Mouse (Mus musculus) hindbrain, embryonic 16.5 days (tissue): ENCODE measurements around the gene Hvcn1. TPM values are rescaled to one million over a fixed set of nuclear protein-coding genes. Genes with fewer than 3 reads are reported as not detected.

Experiments used
- ATAC-seq: fragments of 200-750 bp; cut with Nextera tagmentation; 2 replicates; pipeline ENCODE4 v1.8.0; 2017; ENCODE audit warnings: moderate TSS enrichment, moderate library complexity
- H3K27ac ChIP-seq: fragments of 300-500 bp; sonication (generic); 2 replicates; pipeline ENCODE4 v1.5.1; 2014; ENCODE audit warnings: low read depth, mild to moderate bottlenecking, control low read depth, low read length, moderate library complexity
- H3K27me3 ChIP-seq: fragments of 300-500 bp; sonication (generic); replicated peaks from 2 replicates; pipeline ENCODE4 v1.6.1; 2014; ENCODE audit warnings: low read length; ENCODE audit not compliant: control insufficient read depth, insufficient read depth
- H3K36me3 ChIP-seq: fragments of 300-500 bp; sonication (generic); 2 replicates; pipeline ENCODE4 v1.6.1; 2014; ENCODE audit warnings: mild to moderate bottlenecking, low read length, moderate library complexity, mixed read lengths; ENCODE audit not compliant: control insufficient read depth, insufficient read depth
- H3K4me1 ChIP-seq: fragments of 300-500 bp; sonication (generic); 2 replicates; pipeline ENCODE4 v1.6.1; 2014; ENCODE audit warnings: low read depth, low read length; ENCODE audit not compliant: control insufficient read depth, insufficient read depth
- H3K4me2 ChIP-seq: fragments of 300-500 bp; sonication (generic); 2 replicates; pipeline ENCODE4 v1.6.1; 2014; ENCODE audit warnings: mild to moderate bottlenecking, low read length, control low read depth, moderate library complexity
- H3K4me3 ChIP-seq: fragments of 300-500 bp; sonication (generic); 2 replicates; pipeline ENCODE4 v1.5.1; 2014; ENCODE audit warnings: mild to moderate bottlenecking, low read length, control low read depth, moderate library complexity
- H3K9ac ChIP-seq: fragments of 300-500 bp; sonication (generic); 2 replicates; pipeline ENCODE4 v1.6.1; 2014; ENCODE audit warnings: low read depth, mild to moderate bottlenecking, control low read depth, low read length, moderate library complexity
- H3K9me3 ChIP-seq: fragments of 300-500 bp; sonication (generic); 2 replicates; pipeline ENCODE4 v1.6.1; 2014; ENCODE audit warnings: mild to moderate bottlenecking, low read length, moderate library complexity; ENCODE audit not compliant: control insufficient read depth
- WGBS: fragments of 180-500 bp; shearing (Covaris S2); extraction: QIAGEN DNeasy Blood & Tissue Kit; methylation state at CpG from one replicate; pipeline ENCODE4 v1.1.7; 2014; 5-methylcytosine and 5-hydroxymethylcytosine counted together
- polyA plus RNA-seq: library from polyadenylated mRNA; unstranded; fragments of >200 nt; fragmentation: Nextera tagmentation; extraction: Ambion mirVana; gene quantifications from 2 replicates; pipeline ENCODE4 v1.2.1, GENCODE M21; 2015

Hvcn1 gene
- polyA plus RNA-seq: 1.1 and 1.5 TPM in 2 replicates

GRCm38 (mm10) chr5:122206475-122206874 is at the start of gene Hvcn1:
Gene Hvcn1 (plus strand): TSS chr5:122206804.
- Histone ChIP-seq H3K27me3 (no peaks in the 10 kb centered on the region), H3K4me2 (no peak within 1 kb of the TSS), H3K4me3 (no peak within 1 kb of the TSS), H3K9ac (no peak within 1 kb of the TSS), H3K36me3 (no peaks in the 10 kb centered on the region), H3K9me3 (no peaks in the 10 kb centered on the region), H3K4me1 (no peaks in the 10 kb centered on the region; the same call in 1 of the 2 replicates), H3K27ac (no peak within 1 kb of the TSS)
- WGBS: 87% methylated on average over 4 of the region's 4 CpGs
- no peak for ATAC-seq

DNA sequence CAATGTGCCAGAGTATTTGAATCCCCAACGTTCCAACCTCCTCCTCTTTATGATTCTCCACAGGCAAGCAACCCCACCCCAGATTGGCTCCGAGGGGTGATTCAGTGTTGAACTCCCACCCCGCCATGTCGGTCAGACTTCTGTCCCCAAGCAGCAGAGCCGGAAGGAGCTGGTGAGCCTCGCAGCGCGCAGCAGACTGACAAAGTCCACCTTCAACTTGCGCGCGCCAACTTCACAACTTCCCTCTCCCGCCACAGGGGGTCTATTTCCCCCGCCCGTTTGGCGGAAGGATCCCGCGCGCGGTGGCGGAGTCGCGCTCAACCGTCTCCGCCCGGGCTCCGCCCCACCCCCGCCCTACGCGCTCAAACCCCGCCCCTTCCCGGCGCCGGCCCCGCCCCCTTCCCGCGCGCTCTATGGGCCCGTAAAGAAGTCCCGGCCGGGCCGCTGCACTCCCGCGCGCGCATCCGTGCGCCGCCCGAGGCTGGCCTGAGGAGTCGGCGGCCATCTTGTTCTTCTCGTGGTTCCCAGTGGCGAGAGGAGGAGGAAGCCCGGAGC is 48.7 kb upstream of the Hvcn1 start, which contains the start of gene Ppp1cc:
Gene Ppp1cc, plus strand, starts transcription at position 452 of the 555 bp plus-strand sequence.
- Histone ChIP-seq H3K4me1 (peaks cover 44% of the 10 kb centered on the region), H3K4me3 (peak within 1 kb of the TSS; percentile 64), H3K36me3 (no peaks in the 10 kb centered on the region), H3K9me3 (no peaks in the 10 kb centered on the region), H3K4me2 (peak within 1 kb of the TSS; percentile 82), H3K27me3 (no peaks in the 10 kb centered on the region), H3K27ac (peak within 1 kb of the TSS; percentile 86), H3K9ac (peak within 1 kb of the TSS; percentile 94)
- under 1% methylated on average over 48 of the region's 54 CpGs for WGBS
- peak; percentile 94 for ATAC-seq

DNA sequence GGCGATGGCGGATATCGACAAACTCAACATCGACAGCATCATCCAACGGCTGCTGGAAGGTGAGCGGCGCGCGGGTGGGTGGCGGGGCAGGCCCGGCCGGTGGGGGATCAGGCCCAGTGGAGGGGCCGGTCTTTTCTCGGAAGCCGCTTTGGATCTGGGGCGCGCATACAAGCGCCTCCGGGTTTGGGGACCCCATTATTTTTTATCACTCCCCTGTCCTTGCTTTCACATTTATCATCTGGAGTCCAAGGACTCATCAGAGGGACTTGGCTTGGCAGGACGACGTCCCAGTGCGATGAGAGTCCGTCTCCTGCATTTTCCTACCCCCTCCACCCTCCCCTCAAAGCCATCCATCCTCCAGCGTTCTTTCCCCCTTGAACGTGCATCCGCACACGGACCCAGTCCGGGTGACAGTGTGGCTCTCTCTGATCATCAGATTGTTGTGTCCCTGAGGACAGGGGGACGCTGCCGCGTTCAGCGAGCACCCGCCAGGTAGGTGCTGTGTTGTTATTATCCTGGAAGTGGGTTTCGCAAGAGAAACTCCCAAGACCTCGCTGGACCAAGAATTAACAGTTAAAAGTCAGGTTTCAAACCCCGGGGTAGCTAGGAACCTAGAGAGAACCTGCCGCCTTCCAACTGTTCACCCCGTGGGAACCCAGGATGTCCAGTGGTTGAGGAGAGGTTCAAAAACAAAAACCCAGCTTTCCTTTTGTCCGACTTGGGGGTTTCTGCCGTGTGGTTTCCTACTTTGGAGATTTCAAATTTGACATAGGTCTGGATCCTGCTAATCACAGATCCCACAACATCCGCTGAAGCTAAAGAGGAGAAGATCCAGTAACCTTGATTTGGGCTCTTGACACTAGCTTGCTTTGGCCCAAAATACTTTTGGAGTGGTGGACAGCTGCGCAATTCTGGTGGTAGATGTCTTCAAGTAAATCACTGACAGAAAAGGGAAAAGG is 47.8 kb upstream of the Hvcn1 start:
- Histone ChIP-seq H3K4me3 (peak overlapping the region; percentile 64), H3K9ac (peak overlapping the region; percentile 94), H3K36me3 (no peaks in the 10 kb centered on the region), H3K4me1 (peaks cover 53% of the 10 kb centered on the region), H3K9me3 (no peaks in the 10 kb centered on the region), H3K27ac (peak overlapping the region; percentile 86), H3K4me2 (peak overlapping the region; percentile 82), H3K27me3 (no peaks in the 10 kb centered on the region)
- peak; percentile 45 for ATAC-seq
- WGBS: 2% methylated on average over 34 of the region's 42 CpGs

GRCm38 (mm10) chr5:122163194-122163593 is 43.4 kb upstream of the Hvcn1 start:
- 52% methylated on average over 6 of the region's 6 CpGs for WGBS
- H3K27ac ChIP-seq: no peak overlapping the region
- H3K4me2 ChIP-seq: no peak overlapping the region
- H3K4me3 ChIP-seq: no peak overlapping the region
- no peaks in the 10 kb centered on the region for H3K27me3 ChIP-seq
- H3K9ac ChIP-seq: no peak overlapping the region
- peaks cover 2% of the 10 kb centered on the region; the same call in 1 of the 2 replicates for H3K36me3 ChIP-seq
- H3K4me1 ChIP-seq: peaks cover 80% of the 10 kb centered on the region
- H3K9me3 ChIP-seq: no peaks in the 10 kb centered on the region
- no peak for ATAC-seq

DNA sequence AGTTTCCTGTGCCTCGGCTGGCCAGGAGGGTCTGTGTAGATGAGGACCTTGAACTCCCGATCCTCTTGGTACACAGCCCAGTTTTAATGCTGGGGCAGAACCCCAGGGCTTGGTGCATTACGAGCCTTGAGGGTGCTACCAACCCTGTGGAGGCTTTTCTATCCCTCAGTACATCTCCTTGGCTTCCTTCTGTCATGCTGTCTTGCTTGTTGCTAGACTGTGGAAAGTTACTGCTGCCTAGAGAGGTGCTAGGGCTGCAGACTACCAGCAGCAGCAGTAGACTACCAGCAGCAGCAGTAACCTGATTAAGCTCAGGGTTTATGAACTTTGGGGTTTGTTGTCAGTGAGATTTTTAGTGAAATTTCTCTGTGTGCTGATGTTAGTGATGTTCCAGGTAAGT is 42.6 kb upstream of the Hvcn1 start:
- Histone ChIP-seq H3K27ac (peak overlapping the region; percentile 15; the same call in 1 of the 2 replicates), H3K27me3 (no peaks in the 10 kb centered on the region), H3K4me3 (no peak overlapping the region), H3K36me3 (peaks cover 8% of the 10 kb centered on the region; the same call in 1 of the 2 replicates), H3K4me1 (peaks cover 80% of the 10 kb centered on the region), H3K9me3 (no peaks in the 10 kb centered on the region), H3K4me2 (no peak overlapping the region), H3K9ac (peak overlapping the region; percentile 42; the same call in 1 of the 2 replicates)
- ATAC-seq: no peak
- WGBS: 54% methylated on average over 3 of the region's 3 CpGs

DNA sequence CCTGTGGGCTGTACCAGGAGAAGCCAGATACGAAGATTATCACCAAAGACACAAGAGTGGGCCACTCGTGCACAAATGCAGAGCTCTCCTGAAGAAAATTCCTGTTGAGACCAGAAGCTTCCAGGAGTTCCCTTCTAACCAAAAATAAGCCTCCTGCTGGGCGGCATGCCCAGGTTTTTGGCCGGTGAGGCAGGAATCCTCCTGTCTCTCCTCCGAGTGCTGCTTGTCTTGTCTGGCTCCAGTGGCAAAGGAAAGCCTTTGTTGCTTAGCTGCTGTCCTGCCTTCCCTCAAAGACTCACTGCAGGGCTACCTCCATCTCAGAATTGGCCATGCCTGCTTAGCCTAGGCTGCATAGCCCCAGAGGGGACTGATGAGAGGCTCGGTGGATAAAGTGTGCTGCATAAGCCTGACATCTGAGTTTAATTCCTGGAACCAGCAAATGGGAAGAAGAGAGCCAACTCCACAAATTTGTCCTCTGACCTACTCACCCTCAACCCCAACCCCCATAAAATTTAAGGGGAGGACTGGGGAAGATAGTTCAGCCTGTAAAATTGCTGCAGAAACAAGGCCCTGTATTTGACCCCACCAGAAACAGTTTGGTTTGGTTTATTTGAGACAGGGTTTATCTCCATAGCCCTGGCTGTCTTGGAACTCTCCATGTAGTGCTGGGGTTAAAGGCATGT is 41.2 kb upstream of the Hvcn1 start:
- H3K4me2 ChIP-seq: 0 out of 2 replicates have a peak overlapping the region, but pooled peaks have one; percentile 9
- peaks cover 14% of the 10 kb centered on the region for H3K36me3 ChIP-seq
- H3K9me3 ChIP-seq: no peaks in the 10 kb centered on the region
- H3K9ac ChIP-seq: no peak overlapping the region
- no peak for ATAC-seq
- peaks cover 68% of the 10 kb centered on the region for H3K4me1 ChIP-seq
- peak overlapping the region; percentile 13; the same call in 1 of the 2 replicates for H3K27ac ChIP-seq
- H3K27me3 ChIP-seq: no peaks in the 10 kb centered on the region
- no peak overlapping the region for H3K4me3 ChIP-seq
- 50% methylated on average over 6 of the region's 6 CpGs for WGBS

GRCm38 (mm10) chr5:122166636-122167161 is 39.9 kb upstream of the Hvcn1 start:
- Histone ChIP-seq H3K36me3 (peaks cover 27% of the 10 kb centered on the region), H3K27me3 (no peaks in the 10 kb centered on the region), H3K27ac (peak overlapping the region; percentile 50), H3K9ac (peak overlapping the region; percentile 3), H3K4me1 (peaks cover 55% of the 10 kb centered on the region), H3K9me3 (no peaks in the 10 kb centered on the region), H3K4me2 (0 out of 2 replicates have a peak overlapping the region, but pooled peaks have one; percentile 26), H3K4me3 (no peak overlapping the region)
- ATAC-seq: peak; percentile 62
- WGBS: 27% methylated on average over 8 of the region's 8 CpGs

- H3K4me1 ChIP-seq: peaks cover 37% of the 10 kb centered on the region
- H3K4me2 ChIP-seq: no peak overlapping the region
- H3K36me3 ChIP-seq: peaks cover 42% of the 10 kb centered on the region
- H3K4me3 ChIP-seq: no peak overlapping the region
- 86% methylated on average over 13 of the region's 14 CpGs for WGBS
- H3K9me3 ChIP-seq: no peaks in the 10 kb centered on the region
- no peaks in the 10 kb centered on the region for H3K27me3 ChIP-seq
- ATAC-seq: no peak
- no peak overlapping the region for H3K27ac ChIP-seq
- no peak overlapping the region for H3K9ac ChIP-seq
Observed at GRCm38 (mm10) chr5:122168344-122169069, 38.1 kb upstream of the Hvcn1 start.
